ENCODE assay signal across 20 mouse cellular contexts in the genomic region with DNA sequence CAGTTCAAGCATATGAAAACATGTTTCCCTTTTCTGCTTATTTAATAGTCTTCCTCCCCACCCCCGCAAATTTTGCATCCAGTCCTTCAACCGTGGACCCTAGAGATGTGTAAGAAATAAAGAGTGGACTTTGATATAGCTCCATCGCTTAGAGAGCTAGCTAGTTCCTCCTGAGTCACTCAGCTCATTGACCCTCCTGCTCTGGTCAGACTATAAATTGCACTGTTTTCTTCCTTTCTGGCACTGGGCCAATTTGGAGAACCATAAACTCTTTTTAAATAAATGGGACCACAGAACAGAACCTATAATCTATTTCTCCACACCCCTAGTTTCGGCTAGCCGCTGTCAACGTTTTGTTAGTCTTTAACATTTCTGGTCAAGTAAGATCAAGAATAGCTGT.
DNase-seq lines count a peak whose midpoint lies in the region; TF ChIP-seq lines count a peak whose summit lies in the region.
"Had no signal": no experiment of that assay in that cellular context is flagged by ENCODE, and none has a peak within 500 bp of the region (broad histone marks: within the 10 kb centered on the region; RNA-seq: fewer than 3 reads in every experiment).

No protein-coding gene starts in this region.

- peaks cover 18% of the 10 kb centered on the region for H3K4me1 ChIP-seq in embryonic fibroblast, embryonic 13.5 days (ENCODE audit: control insufficient read depth, insufficient read depth, low read length)
- peaks cover 19% of the 10 kb centered on the region; the same call in 1 of the 2 replicates for H3K4me1 ChIP-seq in small intestine, adult 2 months (ENCODE audit: control insufficient read depth, insufficient read depth, insufficient read length, low read length)

- H3K4me3 ChIP-seq in gastrocnemius, adult 2 months, result no peak overlapping the region
- H3K4me3 ChIP-seq in embryonic fibroblast, embryonic 13.5 days (ENCODE audit: insufficient read depth, low read length), result no peak overlapping the region
- H3K4me3 ChIP-seq in small intestine, adult 2 months (ENCODE audit: low read depth, low read length), result no peak overlapping the region
- H3K4me3 ChIP-seq: hindbrain, embryonic 13.5 days; left cerebral cortex, adult 2 months; megakaryocyte, embryonic 14.5 days had no signal

- 0 out of 2 replicates have a peak overlapping the region, but pooled peaks have one; percentile 6 for H3K27ac ChIP-seq in gastrocnemius, adult 2 months
- peak overlapping the region; percentile 88 for H3K27ac ChIP-seq in embryonic fibroblast, embryonic 13.5 days (ENCODE audit: insufficient read depth, low read length)
- H3K27ac ChIP-seq in small intestine, adult 2 months (ENCODE audit: insufficient read depth, low read depth, low read length), result peak overlapping the region; percentile 89
- H3K27ac ChIP-seq: left cerebral cortex, adult 2 months; liver, embryonic 14.5 days had no signal

- no peak for TF ChIP-seq CTCF in gastrocnemius, adult 2 months (IDR thresholded peaks at IDR 0.05)
- no peak for TF ChIP-seq CTCF in embryonic fibroblast, embryonic 13.5 days (IDR thresholded peaks at IDR 0.05; ENCODE audit: borderline replicate concordance, insufficient read depth, low read length)
- TF ChIP-seq CTCF in small intestine, adult 2 months (IDR thresholded peaks at IDR 0.05; ENCODE audit: extremely low read depth, insufficient read length, insufficient replicate concordance, low read depth, low read length), result no peak

- peaks cover 2% of the 10 kb centered on the region; the same call in 1 of the 2 replicates for H3K36me3 ChIP-seq in small intestine, adult 2 months (ENCODE audit: control insufficient read depth, insufficient read depth, low read length)
- H3K36me3 ChIP-seq: hindbrain, embryonic 13.5 days had no signal

- intact Hi-C loops in gastrocnemius, adult 2 months (cut with DNase I), result no loop called here
- intact Hi-C loops in gastrocnemius, postnatal 36 days (cut with DNase I), result no loop called here
- intact Hi-C loops in left cerebral cortex, postnatal 4 days (cut with DNase I), result no loop called here
- intact Hi-C loops in heart, postnatal 36 days (cut with DNase I), result no loop called here

- TF ChIP-seq POLR2A in embryonic fibroblast, embryonic 13.5 days (IDR thresholded peaks at IDR 0.05; ENCODE audit: low read depth, low read length), result no peak
- TF ChIP-seq POLR2A in small intestine, adult 2 months (IDR thresholded peaks at IDR 0.05; ENCODE audit: low read depth, low read length), result no peak

- 23% methylated on average over 6 of the region's 6 CpGs for WGBS in small intestine, adult 2 months

- H3K27me3 ChIP-seq in small intestine, adult 2 months (ENCODE audit: control insufficient read depth, insufficient read depth, low read length), result no peaks in the 10 kb centered on the region
- H3K27me3 ChIP-seq: CH12.LX; hindbrain, embryonic 13.5 days; megakaryocyte, embryonic 14.5 days had no signal

- no peak for DNase-seq in gastrocnemius, adult 2 months
- DNase-seq in gastrocnemius, postnatal 36 days, result no peak
- peak; percentile 19 for DNase-seq in kidney, postnatal 14 days
- DNase-seq in kidney, postnatal 4 days, result no peak
- DNase-seq in left cerebral cortex, postnatal 4 days, result no peak
- DNase-seq in heart, postnatal 36 days, result no peak
- DNase-seq: adrenal gland, postnatal 36 days; cerebellum, adult 8-10 months; heart, postnatal 14 days; lung, postnatal 10 days; midbrain, embryonic 14.5 days; right cerebral cortex, postnatal 25 days; thymus, postnatal 14 days had no signal

Comparison
In these comparisons a context has a peak if more than half of its experiments do, and no peak if none do; other contexts are left out.
1. H3K27ac ChIP-seq: peak in every context shown above with its lines; median percentile 89 in small intestine, adult 2 months; 88 in embryonic fibroblast, embryonic 13.5 days; 6 in gastrocnemius, adult 2 months.